In the genomic region with DNA sequence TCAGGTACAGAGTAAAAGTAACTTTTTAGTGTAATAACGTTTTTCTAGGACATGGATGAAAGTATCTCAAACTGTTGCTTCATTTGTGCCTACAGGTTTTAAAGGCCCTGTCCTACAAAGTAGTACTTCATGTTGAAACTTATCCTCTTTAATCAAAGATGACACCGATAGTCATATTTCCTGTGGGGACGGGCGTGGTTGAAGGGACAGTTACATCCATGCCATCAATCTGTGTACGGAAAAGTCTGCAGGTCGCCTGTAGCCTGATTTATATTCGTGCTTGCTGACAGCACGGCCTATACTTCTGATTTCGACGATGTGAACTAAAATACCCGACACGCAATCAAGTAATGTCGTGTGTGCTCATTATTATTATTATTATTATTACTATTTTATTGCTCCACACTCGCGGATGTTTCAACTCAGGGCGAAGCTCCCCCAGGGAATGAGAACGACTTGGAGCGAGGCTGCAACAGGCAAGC, we compare ENCODE assay signal across 8 mouse cellular contexts. TPM values are rescaled to one million over a fixed set of nuclear protein-coding genes. Genes with fewer than 3 reads are reported as not detected.
A peak's percentile ranks its signal among the peaks of the same experiment; 100 is the strongest.
DNase-seq lines count a peak whose midpoint lies in the region; ATAC-seq and TF ChIP-seq lines count a peak whose summit lies in the region.

No protein-coding gene starts in this region.

- H3K4me1 ChIP-seq in liver, adult 2 months (ENCODE audit: control insufficient read depth, insufficient read depth, low read length), result peaks cover 8% of the 10 kb centered on the region

- H3K27me3 ChIP-seq in liver, adult 2 months (ENCODE audit: control insufficient read depth, insufficient read depth, low read length), result no peaks in the 10 kb centered on the region

- peak overlapping the region; percentile 85 for H3K9ac ChIP-seq in liver, adult 2 months (ENCODE audit: low read depth, low read length)

- peak overlapping the region; percentile 79 for H3K4me3 ChIP-seq in liver, adult 2 months (ENCODE audit: insufficient read depth, low read depth, low read length)

- no peak for TF ChIP-seq CTCF in liver, adult 2 months (IDR thresholded peaks at IDR 0.05; ENCODE audit: low read depth, low read length)

- WGBS in liver, adult 2 months, result 4% methylated on average over 18 of the region's 18 CpGs

- 0 out of 2 replicates have a peak, but pooled peaks have one; percentile 7 for ATAC-seq in common myeloid progenitor, adult 5-6 weeks (replicated peaks; ENCODE audit: low read depth, poor library complexity, severe bottlenecking)

- intact Hi-C loops in left cerebral cortex, postnatal 4 days (cut with DNase I), result no loop called here

- H3K27ac ChIP-seq in liver, adult 2 months (replicated peaks; ENCODE audit: insufficient read depth, low read depth, low read length), result peak overlapping the region; percentile 74

- H3K79me2 ChIP-seq in liver, adult 2 months (ENCODE audit: control insufficient read depth, insufficient read depth, low read length), result peaks cover 13% of the 10 kb centered on the region; the same call in 1 of the 2 replicates

- H3K36me3 ChIP-seq in liver, adult 2 months (ENCODE audit: control insufficient read depth, insufficient read depth, low read length), result no peaks in the 10 kb centered on the region; the same call in 1 of the 2 replicates

- no peak for TF ChIP-seq POLR2A in liver, adult 2 months (IDR thresholded peaks at IDR 0.05; ENCODE audit: extremely low read depth, insufficient read depth, low read length)

- DNase-seq in liver, adult 2 months (ENCODE audit: extremely low read depth, low read depth, low spot score), result peak; percentile 49
- no peak for DNase-seq in liver
- DNase-seq in induced T-regulatory cell, adult 2 months (ENCODE audit: low read depth), result peak; percentile 47
- peak; percentile 24 for DNase-seq in lung, postnatal 25 days (ENCODE audit: low spot score)
- no peak for DNase-seq in T-cell, adult 2 months (ENCODE audit: low spot score)
- no peak for DNase-seq in left cerebral cortex, postnatal 4 days
- DNase-seq in ovary, postnatal 14 days (ENCODE audit: low spot score), result no peak

RNA-seq across cellular contexts. Expression of gene Prkd3, which starts 0.8 kb away (rescaled TPM):
- 191 and 211 TPM in 2 replicates for total RNA-seq in liver, adult 2 months (2014; rRNA removed)
- polyA plus RNA-seq in liver, adult 2 months (2012; rRNA removed), result 71.8 and 79.6 TPM in 2 replicates
- 47.2 and 48.6 TPM in 2 replicates for total RNA-seq in common myeloid progenitor, adult 5-6 weeks (2017)
- total RNA-seq in left cerebral cortex, postnatal 4 days (2021), result 10 to 100 TPM; 18.4 to 20.1 TPM

RNA-seq across cellular contexts. Expression of gene Qpct, which starts 31.9 kb away (rescaled TPM):
- total RNA-seq in liver, adult 2 months (2014; rRNA removed), result 17.6 and 26.6 TPM in 2 replicates
- 9.8 and 12.1 TPM in 2 replicates for polyA plus RNA-seq in liver, adult 2 months (2012; rRNA removed)
- 0.29 and 1.3 TPM in 2 replicates for total RNA-seq in common myeloid progenitor, adult 5-6 weeks (2017)
- total RNA-seq in left cerebral cortex, postnatal 4 days (2021), result 10 to 100 TPM; 18.3 to 19.7 TPM

Comparison
In these comparisons a context has a peak if more than half of its experiments do, and no peak if none do; other contexts are left out.
1. DNase-seq: peak in liver, adult 2 months (single experiment), induced T-regulatory cell, adult 2 months (single experiment) and lung, postnatal 25 days (single experiment); none in liver (single experiment), T-cell, adult 2 months (single experiment), left cerebral cortex, postnatal 4 days (single experiment) and ovary, postnatal 14 days (single experiment).